Mouse (Mus musculus): ENCODE data around the gene Lhpp.
A peak's percentile ranks its signal among the peaks of the same experiment; 100 is the strongest.

The Lhpp gene

DNA sequence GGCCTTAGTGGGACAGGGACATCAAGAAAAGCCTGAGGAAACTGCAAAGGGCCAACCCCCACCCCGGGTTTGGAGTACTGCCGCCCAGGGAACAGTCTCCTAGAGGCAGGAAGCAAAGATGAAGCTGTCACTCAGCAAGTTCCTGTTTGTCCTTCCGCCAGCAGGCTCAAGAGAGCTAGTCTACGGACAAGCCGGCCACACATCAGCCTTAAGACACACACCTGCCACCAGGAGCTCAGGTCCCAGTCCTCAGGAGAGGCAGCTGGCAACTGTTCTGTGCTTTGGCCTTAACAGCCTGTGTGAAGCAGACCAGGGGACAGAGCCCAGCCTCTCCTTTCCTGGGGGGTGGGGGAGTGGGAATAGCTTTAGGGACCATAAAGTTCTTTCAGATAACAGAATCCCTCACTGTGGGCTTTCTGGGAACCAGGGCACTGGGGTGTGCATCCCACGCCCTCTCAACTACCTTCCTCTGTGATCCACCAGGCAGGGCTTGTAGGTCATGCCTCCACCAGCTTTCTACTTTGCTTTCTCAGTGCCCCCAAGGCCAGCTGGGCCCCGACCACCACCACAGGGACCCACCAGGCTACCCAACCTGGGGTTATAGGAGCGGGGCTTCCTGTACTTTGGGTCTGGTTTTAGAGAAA lies 103.2 kb downstream of the Lhpp start:
- no peak for DNase-seq

DNA sequence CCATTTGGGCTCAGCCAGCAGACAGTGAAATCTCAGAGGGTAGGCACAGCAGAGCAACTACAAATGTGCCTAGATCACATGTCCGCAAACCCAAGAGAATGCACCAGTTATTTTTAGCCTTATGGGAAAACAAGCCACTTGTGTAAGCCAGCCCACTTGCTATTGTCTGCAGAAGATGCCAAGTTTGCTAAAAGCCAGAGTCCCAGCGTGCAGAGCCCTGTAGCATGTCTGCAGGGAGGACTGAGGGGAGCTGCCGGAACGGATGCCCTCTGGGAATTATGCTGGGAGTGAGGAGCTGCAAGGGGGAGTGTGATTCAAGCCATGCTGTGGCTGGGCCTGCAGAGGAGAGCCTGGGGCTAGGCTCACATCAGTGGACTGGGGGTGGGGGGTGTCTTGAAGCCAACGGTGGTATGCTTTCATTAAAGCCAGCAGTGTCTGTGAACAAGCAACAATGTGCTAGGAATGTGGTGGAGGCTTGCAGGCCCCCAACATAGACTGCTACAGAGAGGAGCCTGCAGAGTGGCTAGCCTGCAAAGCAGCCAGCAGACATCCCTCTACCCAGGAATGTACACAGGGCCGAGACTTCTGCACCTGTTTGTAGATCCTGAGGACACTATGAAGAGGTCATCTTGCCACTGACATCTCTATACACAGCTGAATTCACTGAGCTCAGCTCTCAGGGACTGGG lies 103.9 kb downstream of the Lhpp start:
- DNase-seq = peak; percentile 57

GRCm38 (mm10) chr7:132715259-132715658 lies 104.8 kb downstream of the Lhpp start:
- no peak for DNase-seq

DNA sequence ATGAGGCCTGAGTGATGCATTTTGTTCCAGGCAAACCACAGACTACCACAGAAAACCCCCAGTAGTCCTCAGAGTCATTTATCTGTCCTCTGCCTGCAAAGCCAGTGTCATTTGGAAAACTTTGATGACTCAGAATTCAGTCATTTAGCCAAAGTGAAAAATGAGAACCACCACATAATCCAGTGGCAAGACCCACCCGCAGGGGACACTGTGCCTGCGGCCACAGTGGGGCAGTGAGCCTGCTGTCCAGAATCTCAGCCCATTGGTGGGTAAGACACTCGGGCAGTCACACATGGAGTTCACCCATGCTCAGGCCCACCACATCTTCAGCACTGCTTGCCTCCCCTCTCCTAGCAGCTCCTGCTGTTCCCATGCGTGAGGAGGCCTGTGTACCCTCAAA lies 109.1 kb downstream of the Lhpp start:
- no peak for DNase-seq

- peak; percentile 55 for DNase-seq
Measured at GRCm38 (mm10) chr7:132720562-132720961, 110.1 kb downstream of the Lhpp start.

GRCm38 (mm10) chr7:132722401-132723370 lies 112.2 kb downstream of the Lhpp start:
- DNase-seq = no peak

GRCm38 (mm10) chr7:132723906-132724305 lies 113.5 kb downstream of the Lhpp start:
- DNase-seq = no peak

- no peak for DNase-seq
Measured at GRCm38 (mm10) chr7:132724501-132725062, 114.1 kb downstream of the Lhpp start.

DNA sequence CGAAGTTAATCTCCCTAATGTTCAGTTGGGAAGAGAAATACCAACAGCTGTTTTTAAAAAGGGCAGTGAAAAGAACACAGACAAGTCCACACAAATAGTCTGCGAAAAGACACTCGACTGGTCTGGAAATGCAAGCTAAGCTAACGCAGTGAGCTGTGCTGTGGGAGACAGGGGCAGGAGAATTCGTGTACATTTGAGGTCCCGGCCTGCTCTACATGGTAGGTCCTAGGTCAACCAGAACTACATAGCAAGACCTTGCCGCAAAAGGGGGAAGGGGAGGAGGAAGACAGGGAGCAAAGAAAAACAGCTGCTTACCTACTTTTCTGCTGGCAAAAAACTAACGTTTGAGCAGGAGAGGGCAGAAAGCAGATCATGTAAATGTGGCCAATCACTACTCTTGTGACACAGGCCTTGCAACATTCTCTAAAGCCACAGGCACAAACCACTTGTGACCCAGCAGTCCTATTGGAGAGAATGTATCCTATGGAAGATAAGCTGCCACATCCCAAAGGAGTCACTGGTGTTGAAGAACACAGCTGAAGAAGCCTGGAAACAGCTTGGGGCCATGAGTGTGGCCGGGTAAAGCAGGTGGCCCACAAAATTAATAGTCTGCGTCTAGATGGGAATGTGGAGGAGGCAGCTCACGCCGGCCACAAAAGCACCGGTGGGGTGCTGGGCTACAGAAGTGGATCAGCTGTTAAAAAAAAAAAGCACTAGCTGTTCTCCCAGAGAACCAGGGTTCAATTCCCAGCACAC lies 115.8 kb downstream of the Lhpp start:
- DNase-seq = no peak

GRCm38 (mm10) chr7:132729093-132729831 lies 118.8 kb downstream of the Lhpp start:
- DNase-seq = no peak

DNA sequence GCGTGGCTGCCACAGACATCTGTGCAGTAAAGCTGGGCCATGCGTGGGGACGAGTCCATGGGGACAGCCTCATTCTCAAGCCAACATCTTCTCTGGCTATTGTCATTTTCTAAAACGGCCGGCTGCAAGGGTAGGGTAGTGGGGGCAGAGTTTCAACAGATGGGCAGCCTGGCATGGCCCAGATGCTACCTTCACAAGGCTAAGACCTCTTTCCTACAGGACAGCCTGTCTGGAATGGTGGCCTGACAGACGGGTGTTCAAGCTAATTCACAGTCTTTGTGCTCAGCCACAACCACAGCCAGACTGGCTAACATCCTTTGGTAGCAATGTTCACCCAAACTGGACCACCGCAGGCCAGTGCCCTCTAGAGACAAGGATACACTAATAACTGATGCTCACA lies 120.1 kb downstream of the Lhpp start:
- no peak for DNase-seq

DNA sequence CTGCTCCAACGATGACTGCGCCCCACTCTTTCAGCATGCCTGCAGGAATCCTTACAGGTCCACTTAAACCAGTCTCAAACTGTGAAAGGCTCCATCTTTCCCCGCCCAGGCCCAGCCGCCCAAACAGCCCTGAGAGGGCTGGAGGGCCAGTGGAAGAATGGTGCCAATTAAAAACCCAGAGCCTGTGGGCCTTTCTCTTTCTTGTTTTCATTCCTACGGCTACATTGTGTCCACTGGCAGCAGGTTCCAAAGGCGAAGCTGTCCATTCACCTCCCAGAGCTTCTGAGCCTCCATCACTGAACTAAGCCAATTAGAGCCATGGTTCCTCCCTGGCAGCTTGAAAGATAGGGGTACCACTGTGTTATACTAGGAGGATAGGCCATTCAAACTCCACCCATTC lies 121.1 kb downstream of the Lhpp start:
- no peak for DNase-seq

- no peak for DNase-seq
Measured at GRCm38 (mm10) chr7:132732136-132732789, 121.8 kb downstream of the Lhpp start.

DNA sequence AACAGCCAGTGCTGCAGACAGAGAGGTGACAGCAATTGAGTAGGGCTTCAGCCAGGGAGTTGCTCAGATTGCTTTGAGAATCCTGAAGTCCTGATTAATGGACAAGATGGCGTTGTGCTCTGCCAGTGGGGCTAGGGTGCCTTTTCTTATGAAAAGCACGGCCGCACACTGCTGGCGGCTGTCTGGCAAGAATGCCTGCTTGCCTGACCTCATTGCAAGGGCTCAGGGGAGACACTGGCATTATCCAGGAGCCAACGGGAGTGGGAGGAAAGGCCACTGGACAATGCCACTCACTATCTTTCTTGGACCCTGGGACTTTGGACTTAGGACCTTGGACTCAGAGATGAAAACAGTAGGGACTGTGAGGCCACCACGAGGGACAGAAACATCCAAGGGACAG lies 123.1 kb downstream of the Lhpp start:
- DNase-seq = no peak

GRCm38 (mm10) chr7:132734222-132734621 lies 123.8 kb downstream of the Lhpp start:
- DNase-seq = no peak

DNA sequence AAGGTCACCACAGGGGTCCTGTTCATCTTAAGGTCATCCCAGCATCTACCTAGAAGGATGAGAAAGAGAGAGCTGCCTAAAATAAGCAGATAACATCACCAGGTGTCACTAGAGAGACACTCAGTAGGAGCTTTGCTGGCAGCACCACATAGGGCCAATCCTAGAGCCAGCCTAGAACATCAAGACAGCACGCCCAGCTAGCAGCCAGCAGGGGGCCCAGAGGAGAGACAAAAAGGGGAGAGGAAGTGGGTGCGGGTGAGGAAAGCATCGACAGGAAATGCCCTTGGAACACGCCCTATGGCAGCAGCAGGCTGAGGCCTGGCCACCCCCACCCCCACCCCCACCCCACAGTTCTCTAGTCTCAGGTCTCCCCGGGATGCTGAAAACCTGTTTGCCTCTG lies 124.7 kb downstream of the Lhpp start:
- no peak for DNase-seq

GRCm38 (mm10) chr7:132736099-132736862 lies 125.8 kb downstream of the Lhpp start:
- no peak for DNase-seq

GRCm38 (mm10) chr7:132738844-132739243 lies 128.4 kb downstream of the Lhpp start:
- no peak for DNase-seq

DNA sequence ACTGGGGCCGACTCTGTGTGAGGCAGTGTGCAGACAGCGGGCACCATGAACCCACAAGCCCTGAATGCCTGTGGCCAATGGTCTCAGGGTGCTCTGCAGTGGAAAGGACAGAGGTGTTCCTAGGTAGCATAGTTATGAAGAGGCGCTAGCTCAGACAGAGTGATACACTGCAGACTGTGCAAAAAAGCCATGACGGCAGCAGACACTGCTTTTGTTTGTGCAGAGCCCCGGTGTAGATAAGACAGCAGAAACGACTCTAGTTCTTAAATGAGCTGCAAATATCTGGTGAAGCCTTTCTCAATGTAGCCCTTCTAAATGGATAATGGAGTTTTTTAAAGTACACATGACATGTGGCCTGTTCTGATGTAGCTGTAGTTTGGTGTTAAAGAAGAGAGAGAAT lies 129.4 kb downstream of the Lhpp start:
- no peak for DNase-seq

GRCm38 (mm10) chr7:132742912-132743311 lies 132.5 kb downstream of the Lhpp start:
- DNase-seq = no peak
